Mouse (Mus musculus): ENCODE results near the gene Otop1.

The Otop1 gene

GRCm38 (mm10) chr5:38301761-38302411 lies 26.1 kb downstream of the Otop1 start:
- no peak for DNase-seq (ENCODE audit: low spot score)

GRCm38 (mm10) chr5:38302651-38303050 lies 26.9 kb downstream of the Otop1 start:
- no peak for DNase-seq (ENCODE audit: low spot score)

- no peak for DNase-seq (ENCODE audit: low spot score)
Observed at GRCm38 (mm10) chr5:38305241-38305640, 29.5 kb downstream of the Otop1 start.

- DNase-seq (ENCODE audit: low spot score), result peak; percentile 96
Observed at GRCm38 (mm10) chr5:38307255-38308101, 31.7 kb downstream of the Otop1 start.

GRCm38 (mm10) chr5:38308873-38309272 lies 33.1 kb downstream of the Otop1 start:
- peak; percentile 79 for DNase-seq (ENCODE audit: low spot score)

- no peak for DNase-seq (ENCODE audit: low spot score)
Observed at GRCm38 (mm10) chr5:38309795-38310194, 34.0 kb downstream of the Otop1 start.

- no peak for DNase-seq (ENCODE audit: low spot score)
Observed at GRCm38 (mm10) chr5:38318966-38319786, 43.4 kb downstream of the Otop1 start, which contains the start of gene Drd5. Gene Drd5, plus strand, starts transcription at chr5:38319367.

- DNase-seq (ENCODE audit: low spot score), result no peak
Observed at GRCm38 (mm10) chr5:38333381-38333780, 57.6 kb downstream of the Otop1 start.

- no peak for DNase-seq (ENCODE audit: low spot score)
Observed at GRCm38 (mm10) chr5:38334582-38334981, 58.8 kb downstream of the Otop1 start.

GRCm38 (mm10) chr5:38343101-38343500 lies 67.3 kb downstream of the Otop1 start:
- no peak for DNase-seq (ENCODE audit: low spot score)

- peak; percentile 54 for DNase-seq (ENCODE audit: low spot score)
Observed at GRCm38 (mm10) chr5:38346646-38347432, 71.1 kb downstream of the Otop1 start.

GRCm38 (mm10) chr5:38350351-38350929 lies 74.7 kb downstream of the Otop1 start:
- no peak for DNase-seq (ENCODE audit: low spot score)
